Mouse (Mus musculus) myocyte (in vitro differentiated cells): ENCODE data around the gene Ubac2.

ENCODE experiments used
- MYOG ChIP-seq, 3 experiments: IDR thresholded peaks; one replicate each; pipeline ENCODE4 v1.6.1; 2011; ENCODE audit warnings: control low read depth in 2 of 3, low read depth in 2 of 3, mild to moderate bottlenecking in 2 of 3; ENCODE audit not compliant: insufficient read length in 2 of 3, control insufficient read depth in 1 of 3, insufficient read depth in 1 of 3
- POLR2A ChIP-seq: IDR thresholded peaks from one replicate; pipeline ENCODE4 v1.6.1; 2011; ENCODE audit warnings: low read depth, mild to moderate bottlenecking, control low read depth, moderate library complexity; ENCODE audit not compliant: insufficient read length
- USF1 ChIP-seq: IDR thresholded peaks from one replicate; pipeline ENCODE4 v1.6.1; 2011; ENCODE audit warnings: low read depth, mild to moderate bottlenecking, control low read depth, moderate library complexity

DNA sequence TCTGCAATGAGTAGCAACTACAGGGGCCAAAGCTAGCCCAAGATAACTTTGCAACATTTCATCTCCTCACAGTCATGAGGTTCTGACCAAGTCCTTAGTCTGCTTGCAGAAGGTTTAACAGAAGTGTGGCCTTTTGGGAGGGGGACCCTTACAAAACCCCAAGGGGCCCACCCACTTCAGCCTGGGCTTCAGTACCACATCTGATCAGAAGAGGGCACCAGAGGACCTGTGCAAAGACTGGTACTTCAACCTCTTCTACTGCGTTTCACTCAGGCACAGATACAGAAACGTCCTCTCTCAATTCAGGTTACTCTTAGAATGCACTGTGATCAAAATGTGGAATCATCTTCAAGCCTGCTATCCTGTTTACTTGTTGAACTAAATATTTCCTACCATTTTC is 186.1 kb downstream of the Ubac2 start:
- no peak for TF ChIP-seq POLR2A
- no peak for TF ChIP-seq MYOG (IDR thresholded peaks at IDR 0.05; ENCODE audit: control insufficient read depth in 1 of 3, insufficient read depth in 1 of 3, insufficient read length in 2 of 3, low read depth in 2 of 3)
- TF ChIP-seq USF1 = no peak
